Mouse (Mus musculus): Measurements from ENCODE around the gene Nhlrc1. TPM values are rescaled to one million over a fixed set of nuclear protein-coding genes. Genes with fewer than 3 reads are reported as not detected.
A peak's percentile ranks its signal among the peaks of the same experiment; 100 is the strongest.

Nhlrc1 gene
- polyA plus RNA-seq, 1 experiment: 1.0 TPM

- no peaks in the 10 kb centered on the region for H3K27me3 ChIP-seq (ENCODE audit: control insufficient read depth, insufficient read depth, low read length, poor library complexity, severe bottlenecking)
- no peak overlapping the region for H3K27ac ChIP-seq (ENCODE audit: insufficient read depth, low read length)
- no peak overlapping the region for H3K9ac ChIP-seq (ENCODE audit: low read depth, poor library complexity, severe bottlenecking)
- H3K9me3 ChIP-seq (replicated peaks; ENCODE audit: control insufficient read depth, insufficient read depth, low read length, poor library complexity, severe bottlenecking): no peaks in the 10 kb centered on the region
- TF ChIP-seq EP300 (IDR thresholded peaks at IDR 0.05; ENCODE audit: insufficient read depth, low read depth, low read length) (no peak), POLR2A (IDR thresholded peaks at IDR 0.05; ENCODE audit: insufficient read depth, low read length) (no peak), CTCF (IDR thresholded peaks at IDR 0.05; ENCODE audit: low read depth, low read length) (no peak)
- H3K4me3 ChIP-seq (ENCODE audit: low read depth, low read length): no peak overlapping the region
- no peaks in the 10 kb centered on the region for H3K4me1 ChIP-seq (ENCODE audit: control insufficient read depth, insufficient read depth, low read length)
- H3K36me3 ChIP-seq (ENCODE audit: control insufficient read depth, insufficient read depth, low read length, poor library complexity, severe bottlenecking): no peaks in the 10 kb centered on the region
Measured at GRCm38 (mm10) chr13:46983878-46984277, 30.8 kb downstream of the Nhlrc1 start.

- Histone ChIP-seq H3K4me1 (ENCODE audit: control insufficient read depth, insufficient read depth, low read length) (peaks cover 2% of the 10 kb centered on the region), H3K27ac (ENCODE audit: insufficient read depth, low read length) (no peak overlapping the region)
Measured at GRCm38 (mm10) chr13:46979836-46980490, 34.7 kb downstream of the Nhlrc1 start.

GRCm38 (mm10) chr13:46976532-46976931 is 38.1 kb downstream of the Nhlrc1 start:
- Histone ChIP-seq H3K4me3 (ENCODE audit: low read depth, low read length) (no peak overlapping the region), H3K4me1 (ENCODE audit: control insufficient read depth, insufficient read depth, low read length) (peaks cover 2% of the 10 kb centered on the region), H3K27me3 (ENCODE audit: control insufficient read depth, insufficient read depth, low read length, poor library complexity, severe bottlenecking) (no peaks in the 10 kb centered on the region), H3K36me3 (ENCODE audit: control insufficient read depth, insufficient read depth, low read length, poor library complexity, severe bottlenecking) (no peaks in the 10 kb centered on the region), H3K9ac (ENCODE audit: low read depth, poor library complexity, severe bottlenecking) (no peak overlapping the region), H3K27ac (ENCODE audit: insufficient read depth, low read length) (no peak overlapping the region), H3K9me3 (replicated peaks; ENCODE audit: control insufficient read depth, insufficient read depth, low read length, poor library complexity, severe bottlenecking) (no peaks in the 10 kb centered on the region)
- TF ChIP-seq CTCF (IDR thresholded peaks at IDR 0.05; ENCODE audit: low read depth, low read length) (no peak), POLR2A (IDR thresholded peaks at IDR 0.05; ENCODE audit: insufficient read depth, low read length) (no peak), EP300 (IDR thresholded peaks at IDR 0.05; ENCODE audit: insufficient read depth, low read depth, low read length) (no peak)

More at GRCm38 (mm10) chr13:46979836-46980490, 34.7 kb downstream of the Nhlrc1 start:
- no peaks in the 10 kb centered on the region for H3K36me3 ChIP-seq (ENCODE audit: control insufficient read depth, insufficient read depth, low read length, poor library complexity, severe bottlenecking)
- H3K9ac ChIP-seq (ENCODE audit: low read depth, poor library complexity, severe bottlenecking): no peak overlapping the region
- H3K4me3 ChIP-seq (ENCODE audit: low read depth, low read length): no peak overlapping the region
- H3K27me3 ChIP-seq (ENCODE audit: control insufficient read depth, insufficient read depth, low read length, poor library complexity, severe bottlenecking): no peaks in the 10 kb centered on the region
- TF ChIP-seq POLR2A (IDR thresholded peaks at IDR 0.05; ENCODE audit: insufficient read depth, low read length): no peak
- TF ChIP-seq CTCF (IDR thresholded peaks at IDR 0.05; ENCODE audit: low read depth, low read length): no peak
- no peak for TF ChIP-seq EP300 (IDR thresholded peaks at IDR 0.05; ENCODE audit: insufficient read depth, low read depth, low read length)
- no peaks in the 10 kb centered on the region for H3K9me3 ChIP-seq (replicated peaks; ENCODE audit: control insufficient read depth, insufficient read depth, low read length, poor library complexity, severe bottlenecking)

- peak overlapping the region; percentile 85; the same call in 1 of the 2 replicates for H3K27ac ChIP-seq (ENCODE audit: insufficient read depth, low read length)
Measured at GRCm38 (mm10) chr13:46975930-46976329, 38.7 kb downstream of the Nhlrc1 start.

GRCm38 (mm10) chr13:46975031-46975551 is 39.6 kb downstream of the Nhlrc1 start:
- peaks cover 2% of the 10 kb centered on the region for H3K4me1 ChIP-seq (ENCODE audit: control insufficient read depth, insufficient read depth, low read length)
- H3K36me3 ChIP-seq (ENCODE audit: control insufficient read depth, insufficient read depth, low read length, poor library complexity, severe bottlenecking): no peaks in the 10 kb centered on the region
- TF ChIP-seq CTCF (IDR thresholded peaks at IDR 0.05; ENCODE audit: low read depth, low read length) (no peak), POLR2A (IDR thresholded peaks at IDR 0.05; ENCODE audit: insufficient read depth, low read length) (no peak), EP300 (IDR thresholded peaks at IDR 0.05; ENCODE audit: insufficient read depth, low read depth, low read length) (0 out of 2 replicates have a peak, but pooled peaks have one; percentile 14)
- H3K9me3 ChIP-seq (replicated peaks; ENCODE audit: control insufficient read depth, insufficient read depth, low read length, poor library complexity, severe bottlenecking): no peaks in the 10 kb centered on the region
- H3K4me3 ChIP-seq (ENCODE audit: low read depth, low read length): no peak overlapping the region
- H3K27ac ChIP-seq (ENCODE audit: insufficient read depth, low read length): peak overlapping the region; percentile 85
- peak overlapping the region; percentile 23; the same call in 1 of the 2 replicates for H3K9ac ChIP-seq (ENCODE audit: low read depth, poor library complexity, severe bottlenecking)
- H3K27me3 ChIP-seq (ENCODE audit: control insufficient read depth, insufficient read depth, low read length, poor library complexity, severe bottlenecking): no peaks in the 10 kb centered on the region

More at GRCm38 (mm10) chr13:46975930-46976329, 38.7 kb downstream of the Nhlrc1 start:
- Histone ChIP-seq H3K27me3 (ENCODE audit: control insufficient read depth, insufficient read depth, low read length, poor library complexity, severe bottlenecking) (no peaks in the 10 kb centered on the region), H3K36me3 (ENCODE audit: control insufficient read depth, insufficient read depth, low read length, poor library complexity, severe bottlenecking) (no peaks in the 10 kb centered on the region), H3K4me1 (ENCODE audit: control insufficient read depth, insufficient read depth, low read length) (peaks cover 2% of the 10 kb centered on the region), H3K9me3 (replicated peaks; ENCODE audit: control insufficient read depth, insufficient read depth, low read length, poor library complexity, severe bottlenecking) (no peaks in the 10 kb centered on the region), H3K4me3 (ENCODE audit: low read depth, low read length) (no peak overlapping the region), H3K9ac (ENCODE audit: low read depth, poor library complexity, severe bottlenecking) (0 out of 2 replicates have a peak overlapping the region, but pooled peaks have one; percentile 23)
- TF ChIP-seq CTCF (IDR thresholded peaks at IDR 0.05; ENCODE audit: low read depth, low read length) (no peak), POLR2A (IDR thresholded peaks at IDR 0.05; ENCODE audit: insufficient read depth, low read length) (no peak), EP300 (IDR thresholded peaks at IDR 0.05; ENCODE audit: insufficient read depth, low read depth, low read length) (no peak)
